Mouse (Mus musculus) right cerebral cortex, postnatal 36 days (tissue): Measurements from ENCODE around the gene Sec23a.
A peak's percentile ranks its signal among the peaks of the same experiment; 100 is the strongest.
"Not testable (repeated sequence)": the region's sequence is repeated elsewhere in the genome, so short reads cannot be mapped to it uniquely, and the experiment has no call there.

ENCODE experiments used
- DNase-seq, 2 experiments: peaks; one replicate each; pipeline ENCODE4 v3.0.0; 2022; ENCODE audit warnings: low spot score in 2 of 2, mixed read lengths in 1 of 2

The Sec23a gene

DNA sequence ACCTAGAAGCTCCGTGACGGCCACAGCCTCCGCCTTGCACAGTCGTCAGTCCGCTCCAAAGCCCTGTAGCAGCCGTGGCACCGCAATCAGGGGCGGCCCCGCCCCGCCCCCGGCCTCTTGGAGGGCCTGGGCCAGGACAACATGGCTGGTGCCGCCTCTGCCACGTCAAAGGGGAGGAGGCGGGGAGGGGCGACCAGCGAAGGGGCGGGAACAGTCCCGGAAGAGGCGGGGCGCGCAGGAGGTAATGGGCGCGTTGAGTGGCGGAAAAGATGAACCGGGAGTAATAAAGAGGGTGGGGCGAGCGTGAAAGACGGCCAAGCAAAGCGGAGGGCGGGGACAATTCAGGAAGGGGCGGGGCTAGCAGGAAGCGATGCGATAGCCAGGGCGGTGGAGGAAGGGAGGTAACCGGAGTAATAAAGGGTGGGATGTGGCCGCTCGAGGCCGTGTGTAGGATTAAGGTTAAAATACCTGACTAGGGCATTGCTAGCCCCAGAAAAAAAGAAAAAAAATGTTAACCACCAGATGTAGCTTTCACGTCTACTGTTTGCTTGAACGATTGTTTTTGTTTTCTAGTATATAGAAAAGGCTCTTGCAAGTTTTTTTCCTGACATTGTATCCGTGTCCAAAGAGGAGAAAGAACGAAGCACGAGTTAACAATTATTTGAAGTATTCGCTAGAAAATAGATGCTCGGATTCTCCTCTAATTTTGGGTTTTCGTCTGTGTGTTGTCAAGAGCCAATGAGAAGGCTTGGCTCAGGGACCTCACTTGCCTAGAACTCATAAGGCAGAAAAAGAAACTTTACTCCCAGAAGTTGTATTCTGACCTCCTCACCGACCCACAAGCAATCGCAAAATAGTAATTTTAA is at the start of gene Sec23a:
Gene Sec23a, minus strand, starts transcription at position 174 of the 866 bp plus-strand sequence.
- peak; percentile 96 to 98 for DNase-seq

DNA sequence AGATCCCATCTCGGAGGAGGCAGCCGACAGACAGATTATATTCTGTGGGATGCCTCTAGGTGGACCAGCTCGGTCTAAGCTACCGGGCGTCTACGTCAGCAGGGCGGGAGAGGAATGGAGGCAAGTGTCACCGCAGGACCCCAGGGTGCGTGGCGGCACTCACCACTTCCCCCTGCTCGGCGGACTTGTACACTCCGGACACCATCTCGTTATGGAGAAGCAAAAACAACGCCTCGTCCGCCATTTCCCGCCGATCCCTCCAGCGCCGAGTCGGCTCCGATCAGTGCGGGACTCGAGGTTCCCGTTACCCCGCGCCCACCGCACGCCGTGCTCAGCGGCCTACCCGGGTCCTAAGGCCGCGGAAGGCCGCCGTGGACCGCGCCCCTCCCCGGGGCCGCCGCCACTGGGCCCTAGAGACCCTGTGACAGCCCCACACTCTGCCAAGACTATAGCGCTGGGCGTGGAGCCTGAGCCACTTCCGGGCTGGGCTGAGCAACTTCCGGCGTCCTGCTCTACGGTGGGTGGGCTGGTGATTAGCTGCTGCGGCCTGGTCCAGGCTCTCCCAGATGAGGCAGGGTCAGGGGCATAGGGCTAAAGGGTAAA is 49.3 kb upstream of the Sec23a start, which contains the start of gene Trappc6b:
Gene Trappc6b, minus strand, starts transcription at position 480 of the 603 bp plus-strand sequence.
- peak; percentile 71 to 75 for DNase-seq

- no peak for DNase-seq
Observed at GRCm38 (mm10) chr12:59060322-59060721, 48.5 kb upstream of the Sec23a start.

GRCm38 (mm10) chr12:59058242-59058641 is 46.4 kb upstream of the Sec23a start:
- DNase-seq = not testable (repeated sequence)

GRCm38 (mm10) chr12:59056222-59056621 is 44.4 kb upstream of the Sec23a start:
- DNase-seq = no peak

GRCm38 (mm10) chr12:59055196-59055850 is 43.5 kb upstream of the Sec23a start:
- no peak for DNase-seq

- DNase-seq = no peak
Observed at GRCm38 (mm10) chr12:59053976-59054375, 42.2 kb upstream of the Sec23a start.

DNA sequence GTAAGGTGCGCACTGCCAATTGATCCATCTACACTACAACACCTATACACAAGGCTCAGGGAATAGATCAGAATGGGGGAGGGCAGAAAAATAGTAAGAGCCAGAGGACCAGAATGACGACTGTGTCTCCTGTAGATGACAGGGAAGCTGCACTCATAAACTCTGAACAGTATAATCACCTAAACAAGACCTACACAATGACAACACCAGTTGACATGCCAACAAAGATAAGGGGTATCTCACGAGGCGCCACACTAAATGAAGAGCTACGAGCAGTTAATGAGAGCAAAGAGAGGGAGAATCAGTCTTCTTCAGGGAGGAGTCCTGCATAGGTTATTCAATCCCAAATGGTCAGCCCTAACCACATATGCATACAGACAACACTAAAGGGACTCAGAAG is 41.3 kb upstream of the Sec23a start:
- DNase-seq = no peak

- no peak for DNase-seq
Observed at GRCm38 (mm10) chr12:59052470-59052869, 40.7 kb upstream of the Sec23a start.

DNA sequence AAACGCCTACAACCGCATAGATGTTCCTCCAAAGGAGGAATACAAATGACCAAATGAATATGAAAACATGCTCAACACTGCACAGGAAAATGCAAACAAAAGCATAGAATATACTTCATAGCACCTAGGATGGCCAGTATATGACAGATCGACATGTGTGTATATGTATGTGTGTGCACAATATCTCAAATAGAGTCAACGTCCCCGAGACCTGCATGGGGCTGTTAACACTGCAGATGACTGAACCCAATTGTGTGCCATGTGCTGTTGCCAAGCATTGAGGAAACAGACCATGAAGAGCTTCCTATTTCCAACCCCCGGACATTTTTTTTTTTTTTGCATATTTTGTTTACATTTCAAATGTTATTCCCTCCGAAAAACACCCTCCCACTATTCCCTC is 29.0 kb upstream of the Sec23a start:
- no peak for DNase-seq

DNA sequence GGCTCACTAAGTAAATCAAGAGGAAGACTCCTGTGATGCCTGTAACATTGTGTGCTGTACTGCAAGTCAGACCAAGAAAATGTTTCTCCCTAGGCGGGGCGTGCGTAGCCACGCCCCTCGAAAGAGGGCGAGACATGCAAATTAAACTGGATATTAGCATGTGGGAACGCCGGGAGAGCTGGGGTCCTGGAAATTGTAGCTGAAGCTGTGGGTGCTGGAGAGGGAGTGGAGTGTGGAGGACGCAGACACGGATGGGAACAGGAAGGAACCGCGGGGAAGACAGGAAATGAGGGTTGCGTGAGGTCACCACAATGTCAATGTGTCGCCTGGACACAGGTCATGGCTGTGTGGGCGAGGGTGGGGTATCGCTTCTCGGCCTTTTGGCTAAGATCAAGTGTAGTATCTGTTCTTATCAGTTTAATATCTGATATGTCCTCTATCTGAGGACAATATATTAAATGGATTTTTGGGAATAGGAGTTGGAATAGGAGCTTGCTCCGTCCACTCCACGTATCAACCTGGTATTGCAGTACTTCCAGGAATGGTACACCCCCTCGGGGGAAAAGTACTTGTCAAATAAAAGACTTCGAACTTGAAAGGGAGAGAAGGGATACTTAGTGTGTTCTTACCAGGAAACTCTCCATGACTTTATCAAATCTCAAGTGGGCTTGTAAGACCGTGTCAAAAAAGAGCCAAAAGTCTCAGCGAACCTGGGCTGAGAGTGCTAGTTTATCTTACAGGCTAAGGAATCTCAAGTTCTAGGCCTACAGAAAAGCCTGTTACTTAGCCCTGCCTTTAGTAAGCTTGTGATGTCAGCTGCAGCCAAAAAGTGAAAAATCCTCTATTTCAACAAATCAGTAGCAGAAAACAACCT is 28.4 kb upstream of the Sec23a start:
- no peak for DNase-seq

GRCm38 (mm10) chr12:59039162-59039970 is 27.5 kb upstream of the Sec23a start:
- no peak for DNase-seq

- no peak for DNase-seq
Observed at GRCm38 (mm10) chr12:59032101-59032500, 20.3 kb upstream of the Sec23a start.

- DNase-seq = no peak
Observed at GRCm38 (mm10) chr12:59021306-59021705, 9.5 kb upstream of the Sec23a start.

- DNase-seq = no peak
Observed at GRCm38 (mm10) chr12:59019891-59020290, 8.1 kb upstream of the Sec23a start.

- DNase-seq = no peak
Observed at GRCm38 (mm10) chr12:59017970-59018369, 6.2 kb upstream of the Sec23a start.

GRCm38 (mm10) chr12:59013234-59013633 is 1.4 kb upstream of the Sec23a start, which contains the start of gene Gemin2:
TSS of gene Gemin2 (plus strand) at chr12:59013393.
- peak; percentile 85 to 89 for DNase-seq

GRCm38 (mm10) chr12:59012710-59013091 is 884 bp upstream of the Sec23a start:
- DNase-seq = no peak

DNA sequence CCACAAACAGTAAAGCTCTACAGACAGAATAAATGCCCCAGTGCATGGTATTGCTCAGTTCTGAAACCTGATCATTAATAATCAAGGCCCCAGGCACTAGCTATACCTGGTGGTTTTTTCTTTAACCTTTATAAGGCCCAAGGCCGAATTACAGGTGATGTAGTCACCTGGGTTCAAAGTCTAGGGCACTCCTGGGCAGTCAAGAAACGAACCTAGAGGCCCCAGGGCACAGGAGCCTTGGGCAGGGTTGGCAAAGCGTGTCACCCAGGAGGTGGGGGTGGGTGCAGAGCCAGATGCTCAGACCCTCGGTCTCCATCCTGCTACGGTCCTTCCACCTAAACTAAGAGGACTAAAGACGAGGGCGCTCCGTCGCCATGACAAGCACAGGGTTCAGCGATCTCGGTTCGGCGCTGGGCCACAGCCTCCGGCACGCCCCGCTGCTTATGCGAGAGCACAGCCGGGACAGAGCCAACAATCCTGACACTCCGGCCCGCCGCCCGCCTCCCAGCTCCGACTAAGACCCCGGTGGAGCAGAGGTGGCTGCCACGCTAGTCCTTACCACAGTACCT is 458 bp downstream of the Sec23a start:
- no peak for DNase-seq

GRCm38 (mm10) chr12:59010482-59010881 is 1.3 kb downstream of the Sec23a start:
- DNase-seq = no peak
